Mouse (Mus musculus): ENCODE data around the gene Pakap. TPM values are rescaled to one million over a fixed set of nuclear protein-coding genes. Genes with fewer than 3 reads are reported as not detected.

The Pakap gene
- polyA plus RNA-seq, 1 experiment from 2014 or later: 22.9 TPM

DNA sequence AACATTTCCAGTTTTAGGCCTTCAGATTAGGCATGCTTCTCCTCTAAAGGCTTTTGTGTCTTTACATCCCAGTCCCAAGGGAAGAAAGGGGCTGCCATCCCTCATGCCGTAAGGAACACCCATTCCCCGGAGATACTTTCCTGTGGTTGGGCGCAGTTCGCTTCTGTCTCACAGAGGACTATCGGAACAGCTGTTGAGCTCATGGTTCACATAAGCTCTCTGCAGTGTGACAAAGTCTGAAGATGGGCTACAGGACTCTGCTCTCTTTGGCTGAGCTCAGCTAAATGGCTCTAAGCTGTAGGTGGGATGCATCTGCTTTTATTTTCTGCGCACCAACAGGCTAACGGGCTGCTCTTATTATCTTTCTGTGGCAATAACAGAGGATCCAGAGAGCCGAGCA is 83.6 kb downstream of the Pakap start:
- H3K36me3 ChIP-seq (replicated peaks; ENCODE audit: control insufficient read depth, insufficient read depth, low read depth, low read length): no peaks in the 10 kb centered on the region
- no peaks in the 10 kb centered on the region for H3K9me3 ChIP-seq (replicated peaks; ENCODE audit: control insufficient read depth, low read length)
- H3K4me3 ChIP-seq (ENCODE audit: low read depth, low read length): no peak overlapping the region
- no peak for ATAC-seq (replicated peaks; ENCODE audit: insufficient number of reproducible peaks, low FRiP score, low TSS enrichment, low read depth)
- no peaks in the 10 kb centered on the region for H3K4me1 ChIP-seq (ENCODE audit: control insufficient read depth, insufficient read depth, low read length)
- 90% methylated on average over 8 of the region's 8 CpGs for WGBS
- H3K9ac ChIP-seq (replicated peaks; ENCODE audit: low read length): no peak overlapping the region
- DNase-seq (ENCODE audit: low spot score): no peak
- H3K27me3 ChIP-seq (ENCODE audit: control insufficient read depth, insufficient read depth, low read length): no peaks in the 10 kb centered on the region
- no peak overlapping the region for H3K4me2 ChIP-seq (ENCODE audit: low read depth, low read length)
- H3K27ac ChIP-seq (replicated peaks; ENCODE audit: low read depth, low read length): no peak overlapping the region

- Histone ChIP-seq H3K4me1 (ENCODE audit: control insufficient read depth, insufficient read depth, low read length) (no peaks in the 10 kb centered on the region), H3K4me2 (ENCODE audit: low read depth, low read length) (no peak overlapping the region), H3K36me3 (replicated peaks; ENCODE audit: control insufficient read depth, insufficient read depth, low read depth, low read length) (no peaks in the 10 kb centered on the region), H3K27ac (replicated peaks; ENCODE audit: low read depth, low read length) (no peak overlapping the region), H3K4me3 (ENCODE audit: low read depth, low read length) (no peak overlapping the region), H3K9me3 (replicated peaks; ENCODE audit: control insufficient read depth, low read length) (no peaks in the 10 kb centered on the region), H3K9ac (replicated peaks; ENCODE audit: low read length) (no peak overlapping the region), H3K27me3 (ENCODE audit: control insufficient read depth, insufficient read depth, low read length) (no peaks in the 10 kb centered on the region)
- WGBS: 83% methylated on average over 5 of the region's 5 CpGs
- no peak for DNase-seq (ENCODE audit: low spot score)
- ATAC-seq (replicated peaks; ENCODE audit: insufficient number of reproducible peaks, low FRiP score, low TSS enrichment, low read depth): no peak
These were observed 84.4 kb downstream of the Pakap start for GRCm38 (mm10) chr4:57652185-57652904.

- no peak for DNase-seq (ENCODE audit: low spot score)
- H3K27me3 ChIP-seq (ENCODE audit: control insufficient read depth, insufficient read depth, low read length): no peaks in the 10 kb centered on the region
- H3K4me2 ChIP-seq (ENCODE audit: low read depth, low read length): no peak overlapping the region
- ATAC-seq (replicated peaks; ENCODE audit: insufficient number of reproducible peaks, low FRiP score, low TSS enrichment, low read depth): no peak
- no peak overlapping the region for H3K27ac ChIP-seq (replicated peaks; ENCODE audit: low read depth, low read length)
- H3K9me3 ChIP-seq (replicated peaks; ENCODE audit: control insufficient read depth, low read length): no peaks in the 10 kb centered on the region
- H3K4me1 ChIP-seq (ENCODE audit: control insufficient read depth, insufficient read depth, low read length): no peaks in the 10 kb centered on the region
- 81% methylated on average over 1 of the region's 1 CpGs for WGBS
- H3K9ac ChIP-seq (replicated peaks; ENCODE audit: low read length): no peak overlapping the region
- no peak overlapping the region for H3K4me3 ChIP-seq (ENCODE audit: low read depth, low read length)
- no peaks in the 10 kb centered on the region for H3K36me3 ChIP-seq (replicated peaks; ENCODE audit: control insufficient read depth, insufficient read depth, low read depth, low read length)
These were observed 88.0 kb downstream of the Pakap start for GRCm38 (mm10) chr4:57655966-57656365.

DNA sequence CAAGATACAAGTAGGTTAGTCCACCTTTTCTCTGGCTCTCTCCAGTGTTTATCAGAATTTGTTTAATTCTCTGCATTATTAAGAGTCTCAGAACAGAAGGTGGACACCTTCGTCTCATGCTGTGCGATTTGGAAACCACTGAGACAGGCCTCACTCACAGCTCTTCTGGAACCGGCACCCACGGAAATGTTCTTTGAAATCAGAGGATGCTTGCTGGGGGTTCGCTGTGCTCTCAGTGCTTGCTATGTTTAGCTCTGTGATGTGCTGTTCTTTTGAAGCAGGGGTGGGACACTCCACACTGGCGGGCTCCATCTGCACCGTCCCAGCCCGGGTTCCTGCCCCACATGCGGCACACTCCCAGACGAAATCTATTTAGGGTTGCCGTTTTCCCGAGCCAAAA is 88.4 kb downstream of the Pakap start:
- DNase-seq (ENCODE audit: low spot score): no peak
- Histone ChIP-seq H3K4me2 (ENCODE audit: low read depth, low read length) (no peak overlapping the region), H3K9me3 (replicated peaks; ENCODE audit: control insufficient read depth, low read length) (no peaks in the 10 kb centered on the region), H3K27ac (replicated peaks; ENCODE audit: low read depth, low read length) (no peak overlapping the region), H3K27me3 (ENCODE audit: control insufficient read depth, insufficient read depth, low read length) (no peaks in the 10 kb centered on the region), H3K4me1 (ENCODE audit: control insufficient read depth, insufficient read depth, low read length) (no peaks in the 10 kb centered on the region), H3K4me3 (ENCODE audit: low read depth, low read length) (no peak overlapping the region), H3K36me3 (replicated peaks; ENCODE audit: control insufficient read depth, insufficient read depth, low read depth, low read length) (no peaks in the 10 kb centered on the region), H3K9ac (replicated peaks; ENCODE audit: low read length) (no peak overlapping the region)
- no peak for ATAC-seq (replicated peaks; ENCODE audit: insufficient number of reproducible peaks, low FRiP score, low TSS enrichment, low read depth)
- WGBS: 92% methylated on average over 12 of the region's 12 CpGs

- Histone ChIP-seq H3K4me2 (ENCODE audit: low read depth, low read length) (no peak overlapping the region), H3K4me3 (ENCODE audit: low read depth, low read length) (no peak overlapping the region), H3K9me3 (replicated peaks; ENCODE audit: control insufficient read depth, low read length) (no peaks in the 10 kb centered on the region), H3K36me3 (replicated peaks; ENCODE audit: control insufficient read depth, insufficient read depth, low read depth, low read length) (no peaks in the 10 kb centered on the region), H3K27me3 (ENCODE audit: control insufficient read depth, insufficient read depth, low read length) (no peaks in the 10 kb centered on the region), H3K4me1 (ENCODE audit: control insufficient read depth, insufficient read depth, low read length) (no peaks in the 10 kb centered on the region), H3K27ac (replicated peaks; ENCODE audit: low read depth, low read length) (no peak overlapping the region), H3K9ac (replicated peaks; ENCODE audit: low read length) (no peak overlapping the region)
- ATAC-seq (replicated peaks; ENCODE audit: insufficient number of reproducible peaks, low FRiP score, low TSS enrichment, low read depth) (no peak), DNase-seq (ENCODE audit: low spot score) (no peak)
- 86% methylated on average over 3 of the region's 3 CpGs for WGBS
These were observed 88.9 kb downstream of the Pakap start for GRCm38 (mm10) chr4:57656861-57657260.

GRCm38 (mm10) chr4:57660470-57660869 is 92.5 kb downstream of the Pakap start:
- H3K36me3 ChIP-seq (replicated peaks; ENCODE audit: control insufficient read depth, insufficient read depth, low read depth, low read length): no peaks in the 10 kb centered on the region
- no peaks in the 10 kb centered on the region for H3K27me3 ChIP-seq (ENCODE audit: control insufficient read depth, insufficient read depth, low read length)
- no peak overlapping the region for H3K27ac ChIP-seq (replicated peaks; ENCODE audit: low read depth, low read length)
- DNase-seq (ENCODE audit: low spot score) (no peak), ATAC-seq (replicated peaks; ENCODE audit: insufficient number of reproducible peaks, low FRiP score, low TSS enrichment, low read depth) (no peak)
- no peaks in the 10 kb centered on the region for H3K4me1 ChIP-seq (ENCODE audit: control insufficient read depth, insufficient read depth, low read length)
- H3K4me2 ChIP-seq (ENCODE audit: low read depth, low read length): no peak overlapping the region
- 35% methylated on average over 4 of the region's 4 CpGs for WGBS
- no peak overlapping the region for H3K9ac ChIP-seq (replicated peaks; ENCODE audit: low read length)
- no peaks in the 10 kb centered on the region for H3K9me3 ChIP-seq (replicated peaks; ENCODE audit: control insufficient read depth, low read length)
- no peak overlapping the region for H3K4me3 ChIP-seq (ENCODE audit: low read depth, low read length)

DNA sequence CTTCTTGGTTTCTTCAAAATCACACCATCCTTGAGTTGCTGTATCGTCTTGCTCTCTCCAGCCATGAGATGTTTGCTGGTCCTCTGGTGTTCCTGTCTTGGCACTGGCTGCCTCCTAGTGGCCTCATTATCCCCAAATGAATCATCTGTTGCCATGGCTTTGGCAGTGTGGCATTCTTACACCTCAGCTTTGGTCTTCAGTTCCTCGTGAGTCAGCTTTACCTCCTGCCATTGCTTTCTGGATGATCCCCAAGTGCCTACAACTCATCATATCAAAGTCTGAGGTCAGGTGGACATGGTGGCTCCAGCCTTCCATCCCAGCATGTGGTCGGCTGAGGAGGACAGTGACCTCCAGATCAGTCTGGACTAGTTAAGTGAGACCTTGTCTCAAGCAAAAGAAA is 98.1 kb downstream of the Pakap start:
- no peak overlapping the region for H3K4me2 ChIP-seq (ENCODE audit: low read depth, low read length)
- no peak overlapping the region for H3K4me3 ChIP-seq (ENCODE audit: low read depth, low read length)
- no peak for DNase-seq (ENCODE audit: low spot score)
- WGBS: 86% methylated on average over 3 of the region's 3 CpGs
- no peak overlapping the region for H3K9ac ChIP-seq (replicated peaks; ENCODE audit: low read length)
- no peaks in the 10 kb centered on the region for H3K36me3 ChIP-seq (replicated peaks; ENCODE audit: control insufficient read depth, insufficient read depth, low read depth, low read length)
- no peaks in the 10 kb centered on the region for H3K27me3 ChIP-seq (ENCODE audit: control insufficient read depth, insufficient read depth, low read length)
- H3K27ac ChIP-seq (replicated peaks; ENCODE audit: low read depth, low read length): no peak overlapping the region
- H3K4me1 ChIP-seq (ENCODE audit: control insufficient read depth, insufficient read depth, low read length): no peaks in the 10 kb centered on the region
- H3K9me3 ChIP-seq (replicated peaks; ENCODE audit: control insufficient read depth, low read length): no peaks in the 10 kb centered on the region
- no peak for ATAC-seq (replicated peaks; ENCODE audit: insufficient number of reproducible peaks, low FRiP score, low TSS enrichment, low read depth)

DNA sequence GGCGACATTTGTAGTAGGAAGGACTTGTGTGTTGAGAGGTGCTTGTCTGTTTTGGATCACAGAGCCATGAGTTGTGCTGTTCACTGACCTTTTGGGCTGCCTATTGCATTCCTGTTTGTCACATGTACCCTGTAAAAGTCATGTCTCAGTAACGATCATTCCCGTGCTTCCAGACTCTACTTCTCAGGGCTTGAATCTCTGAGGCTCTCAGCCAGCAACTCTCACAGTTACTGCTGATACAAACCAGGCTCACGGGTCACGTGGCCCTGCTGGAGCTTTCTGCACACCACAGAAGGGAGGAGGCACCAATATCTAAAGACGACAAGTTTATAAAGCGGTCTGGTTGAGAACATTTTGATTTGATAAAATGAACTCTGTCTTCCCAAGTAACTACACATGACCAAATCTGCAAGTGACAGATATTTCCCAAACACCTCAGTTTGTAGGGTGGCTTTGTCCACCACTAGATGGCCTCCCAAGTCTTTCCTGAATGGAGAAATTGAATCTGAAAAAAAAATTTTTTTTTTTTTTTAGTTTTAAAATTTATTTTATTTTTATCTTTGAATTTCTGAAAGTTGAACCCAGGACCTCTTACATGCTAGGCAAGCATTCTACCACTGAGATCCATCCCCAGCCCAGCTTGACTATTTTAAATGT is 103.0 kb downstream of the Pakap start:
- Histone ChIP-seq H3K4me2 (ENCODE audit: low read depth, low read length) (no peak overlapping the region), H3K4me1 (ENCODE audit: control insufficient read depth, insufficient read depth, low read length) (no peaks in the 10 kb centered on the region), H3K9ac (replicated peaks; ENCODE audit: low read length) (no peak overlapping the region), H3K27ac (replicated peaks; ENCODE audit: low read depth, low read length) (no peak overlapping the region), H3K4me3 (ENCODE audit: low read depth, low read length) (no peak overlapping the region), H3K36me3 (replicated peaks; ENCODE audit: control insufficient read depth, insufficient read depth, low read depth, low read length) (no peaks in the 10 kb centered on the region), H3K9me3 (replicated peaks; ENCODE audit: control insufficient read depth, low read length) (no peaks in the 10 kb centered on the region), H3K27me3 (ENCODE audit: control insufficient read depth, insufficient read depth, low read length) (no peaks in the 10 kb centered on the region)
- WGBS: 67% methylated on average over 7 of the region's 7 CpGs
- DNase-seq (ENCODE audit: low spot score): peak; percentile 54
- ATAC-seq (replicated peaks; ENCODE audit: insufficient number of reproducible peaks, low FRiP score, low TSS enrichment, low read depth): no peak

All from embryonic facial prominence, embryonic 11.5 days (tissue).